Mouse (Mus musculus) neutrophil, adult 5-6 weeks (primary cell): Measurements from ENCODE around the gene Med12l. TPM values are rescaled to one million over a fixed set of nuclear protein-coding genes. Genes with fewer than 3 reads are reported as not detected.
A peak's percentile ranks its signal among the peaks of the same experiment; 100 is the strongest.
"Not testable (repeated sequence)": the region's sequence is repeated elsewhere in the genome, so short reads cannot be mapped to it uniquely, and the experiment has no call there.

Source experiments
- ATAC-seq: fragments of 151-379, 151-347 bp; 2 replicates; pipeline ENCODE4 v1.8.0; 2017; ENCODE audit warnings: mild to moderate bottlenecking, moderate TSS enrichment; ENCODE audit not compliant: insufficient number of reproducible peaks, poor library complexity, low FRiP score, severe bottlenecking; ENCODE audit errors: extremely low read depth
- total RNA-seq: library from RNA; stranded (forward); fragments of 200-1000 nt; gene quantifications from 2 replicates; pipeline ENCODE4 v1.2.3, GENCODE M21; 2017

Med12l gene
- total RNA-seq, 1 experiment from 2014 or later = 4.5 TPM

DNA sequence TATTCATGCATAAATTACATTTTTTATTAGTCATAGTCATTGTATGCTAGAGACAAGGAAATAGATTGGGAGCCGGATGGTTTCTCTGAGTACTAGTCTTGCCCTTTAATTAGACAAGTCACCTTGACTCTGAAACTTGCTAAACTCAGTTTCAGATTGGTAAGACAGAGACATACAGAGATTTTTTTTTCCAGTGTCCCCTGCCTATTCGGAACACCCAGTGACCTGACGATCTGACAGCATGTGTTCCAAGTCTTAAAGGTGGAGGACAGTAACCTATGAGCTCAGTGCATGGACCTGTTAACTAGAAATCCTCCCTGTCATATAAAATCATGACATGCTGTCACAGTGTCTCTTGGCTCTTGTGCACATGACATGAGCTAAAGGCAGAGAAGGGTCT is 123.9 kb downstream of the Med12l start:
- no peak for ATAC-seq

GRCm38 (mm10) chr3:59130431-59130830 is 124.8 kb downstream of the Med12l start:
- ATAC-seq = peak; percentile 45; the same call in 1 of the 2 replicates

- no peak for ATAC-seq
These were observed 125.5 kb downstream of the Med12l start for GRCm38 (mm10) chr3:59131081-59131480.

GRCm38 (mm10) chr3:59131966-59132365 is 126.3 kb downstream of the Med12l start:
- ATAC-seq = no peak

- no peak for ATAC-seq
These were observed 127.6 kb downstream of the Med12l start for GRCm38 (mm10) chr3:59133189-59133588.

DNA sequence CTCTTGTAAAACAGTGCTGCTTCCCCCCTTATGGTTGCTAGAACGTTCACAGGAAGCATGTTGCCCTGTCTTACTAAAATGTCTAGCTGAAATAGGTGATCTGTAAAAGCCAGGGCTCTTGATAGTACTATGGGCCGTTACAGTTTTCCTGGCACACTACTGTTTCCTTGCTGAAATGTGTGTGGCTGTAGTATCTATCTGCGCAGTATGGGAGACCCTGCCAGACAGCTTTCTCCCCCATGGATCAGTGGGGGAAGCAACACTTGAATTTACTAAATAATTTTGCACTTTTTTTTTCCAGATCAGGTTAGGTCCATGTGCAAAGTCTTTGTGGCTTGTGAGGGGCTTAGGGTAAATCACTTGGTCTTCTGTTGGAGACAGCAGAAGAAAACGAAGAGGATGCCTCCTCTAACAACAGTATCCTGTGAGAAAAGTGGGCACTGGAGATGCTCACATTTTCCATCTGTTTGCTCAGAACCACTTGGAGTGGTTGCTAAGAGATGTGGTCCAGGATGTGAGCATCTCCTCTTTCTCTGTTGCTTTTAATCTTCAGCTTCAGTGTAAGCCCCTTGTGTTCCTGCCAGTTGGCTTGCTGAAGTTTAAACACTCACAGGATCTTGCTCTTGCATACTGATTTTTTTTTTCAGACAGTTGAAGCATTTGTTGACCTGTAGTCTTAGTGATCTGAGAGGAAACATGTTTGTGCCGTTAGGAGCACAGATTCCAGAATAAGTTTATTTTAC is 130.5 kb downstream of the Med12l start:
- no peak for ATAC-seq

- ATAC-seq = no peak
These were observed 133.4 kb downstream of the Med12l start for GRCm38 (mm10) chr3:59138946-59139468.

GRCm38 (mm10) chr3:59139651-59140051 is 134.0 kb downstream of the Med12l start:
- no peak for ATAC-seq

DNA sequence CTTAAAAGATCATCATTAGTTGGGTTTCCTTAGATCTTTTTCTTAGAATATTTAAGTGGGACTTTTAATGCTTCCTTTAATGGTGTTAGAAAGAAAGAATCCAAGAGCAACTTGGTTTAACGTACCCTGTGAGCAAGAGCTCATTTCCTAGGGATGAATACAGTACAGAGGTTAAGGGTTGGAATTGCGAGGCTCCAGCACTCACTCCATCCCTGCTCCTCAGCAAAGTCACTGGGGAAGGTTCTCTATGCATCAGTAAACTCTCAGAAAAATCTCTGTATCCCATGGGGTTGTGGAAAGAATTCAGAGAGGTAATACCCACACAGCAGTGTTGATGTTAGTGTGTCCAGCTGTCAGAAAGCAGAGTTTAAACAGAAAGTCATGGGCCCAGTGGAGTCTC is 134.5 kb downstream of the Med12l start:
- no peak for ATAC-seq

DNA sequence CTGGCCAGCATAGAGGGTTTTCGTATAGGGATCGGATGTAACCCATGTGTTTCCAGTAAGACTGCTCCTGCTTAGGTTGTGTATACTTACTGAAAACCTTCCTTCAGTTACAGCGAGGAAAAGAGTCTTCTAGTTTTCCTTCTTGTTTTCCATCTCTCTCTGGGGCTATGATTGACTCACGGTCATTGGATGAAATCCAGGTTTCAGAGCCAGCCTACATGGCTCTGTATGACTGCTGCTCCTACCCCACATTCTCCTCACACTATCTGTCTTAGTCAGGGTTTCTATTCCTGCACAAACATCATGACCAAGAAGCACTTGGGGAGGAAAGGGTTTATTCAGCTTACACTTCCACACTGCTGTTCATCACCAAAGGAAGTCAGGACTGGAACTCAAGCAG is 135.3 kb downstream of the Med12l start:
- ATAC-seq = not testable (repeated sequence)

- no peak for ATAC-seq
These were observed 136.1 kb downstream of the Med12l start for GRCm38 (mm10) chr3:59141507-59142305.

DNA sequence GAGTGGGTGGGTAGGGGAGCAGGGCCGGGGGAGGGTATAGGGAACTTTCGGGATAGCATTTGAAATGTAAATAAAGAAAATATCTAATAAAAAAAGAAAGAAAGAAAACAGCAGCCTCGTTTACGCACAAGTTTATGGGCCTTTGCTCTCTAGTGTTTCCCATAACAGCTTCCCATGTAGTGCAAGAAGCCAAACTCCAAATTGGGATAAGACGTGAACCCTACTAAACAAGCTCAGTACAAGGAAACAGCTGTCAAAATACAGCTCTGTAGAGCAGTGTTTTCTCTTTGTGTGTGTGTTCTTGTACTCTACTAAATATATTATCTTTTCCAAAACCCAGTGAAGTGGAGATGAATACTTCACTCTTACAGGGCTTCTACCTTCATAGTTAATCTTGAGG is 139.6 kb downstream of the Med12l start:
- no peak for ATAC-seq

GRCm38 (mm10) chr3:59149646-59150045 is 144.0 kb downstream of the Med12l start:
- no peak for ATAC-seq

GRCm38 (mm10) chr3:59150624-59151023 is 145.0 kb downstream of the Med12l start:
- ATAC-seq = no peak

GRCm38 (mm10) chr3:59153424-59153823 is 147.8 kb downstream of the Med12l start, which contains the start of gene P2ry14:
TSS of gene P2ry14 (minus strand) at chr3:59153618.
- ATAC-seq = peak; percentile 65

DNA sequence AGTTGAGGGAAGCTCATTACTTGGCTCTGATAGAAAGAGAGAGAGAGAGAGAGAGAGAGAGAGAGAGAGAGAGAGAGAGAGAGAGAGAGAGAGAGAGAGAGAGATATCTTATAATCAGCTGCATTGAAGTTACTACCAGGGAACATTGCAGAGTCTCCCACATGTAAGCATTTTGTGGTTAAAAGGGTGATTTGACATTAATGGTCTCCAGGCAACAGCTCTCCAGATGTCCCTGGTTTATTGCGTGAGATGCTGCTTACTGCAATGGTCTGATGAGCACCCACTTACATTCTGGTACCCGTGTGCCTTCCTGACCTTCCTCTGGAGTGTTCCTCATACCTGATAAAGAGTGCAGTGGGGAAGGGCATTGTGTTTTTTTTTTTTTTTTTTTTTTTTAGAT is 149.3 kb downstream of the Med12l start:
- no peak for ATAC-seq

DNA sequence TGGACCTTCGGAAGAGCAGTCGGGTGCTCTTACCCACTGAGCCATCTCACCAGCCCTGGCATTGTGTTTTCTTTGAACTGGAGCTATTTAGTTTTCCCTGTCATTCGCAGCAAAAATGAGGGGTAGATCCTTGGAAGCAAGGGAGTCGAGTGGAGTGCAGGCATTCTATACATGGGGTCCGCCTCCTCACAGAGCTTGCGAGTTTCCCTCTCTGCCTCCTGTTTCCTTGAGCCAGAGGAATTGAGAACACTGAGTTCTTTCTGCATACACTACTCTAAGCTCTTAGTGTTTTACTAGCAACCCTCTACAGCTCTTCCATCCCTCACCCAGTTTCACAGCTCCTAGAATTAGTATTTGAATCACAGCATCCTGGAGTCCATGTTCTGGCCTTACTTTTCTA is 149.8 kb downstream of the Med12l start:
- no peak for ATAC-seq

DNA sequence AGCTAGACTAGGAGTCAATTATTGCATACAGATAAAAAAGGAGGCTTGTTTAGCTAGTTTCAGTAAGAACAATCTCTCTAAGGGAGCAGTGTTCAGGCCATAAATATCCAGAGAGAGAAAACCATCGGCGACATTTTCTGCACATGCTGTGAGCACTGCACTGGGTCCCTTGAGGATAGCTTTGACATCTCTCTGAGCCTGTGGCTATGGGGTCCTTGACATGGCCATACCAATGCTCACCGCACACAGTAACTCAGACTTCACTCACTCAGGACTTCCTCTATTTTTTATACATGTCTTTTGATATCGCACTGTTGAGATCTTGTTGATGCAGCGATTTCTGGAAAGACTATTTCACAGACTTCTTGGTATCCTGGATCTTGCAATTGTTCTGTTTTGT is 151.4 kb downstream of the Med12l start:
- peak; percentile 57; the same call in 1 of the 2 replicates for ATAC-seq

DNA sequence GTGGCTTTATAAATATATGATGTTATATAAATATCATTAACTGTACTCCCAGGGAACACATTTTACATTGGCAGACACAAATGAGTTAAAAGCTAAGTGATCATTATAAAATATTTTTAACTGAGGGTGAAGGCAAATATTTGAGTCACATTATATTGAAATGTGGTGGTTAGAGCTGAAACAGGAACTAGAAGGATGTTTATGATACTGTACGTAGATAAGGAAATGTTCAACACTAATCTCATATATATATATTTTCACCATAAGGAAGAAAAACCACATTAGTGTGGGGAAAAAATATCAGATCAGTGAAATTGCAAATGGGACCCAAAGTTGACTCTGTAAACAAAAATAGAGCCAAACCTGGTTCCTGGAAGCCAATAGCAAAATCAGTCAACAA is 154.8 kb downstream of the Med12l start:
- ATAC-seq = no peak
